ENCODE assay signal across 8 mouse cellular contexts in genomic region chr8:122459990-122460389, GRCm38 (mm10). TPM values are rescaled to one million over a fixed set of nuclear protein-coding genes. Genes with fewer than 3 reads are reported as not detected.
DNase-seq lines count a peak whose midpoint lies in the region; ATAC-seq and TF ChIP-seq lines count a peak whose summit lies in the region.

No protein-coding gene starts in this region.

- TF ChIP-seq POLR2A in small intestine, adult 2 months (IDR thresholded peaks at IDR 0.05; ENCODE audit: low read depth, low read length): no peak

- ATAC-seq in embryonic facial prominence, embryonic 14.5 days (ENCODE audit: low read depth): no peak
- no peak for ATAC-seq in limb, embryonic 12.5 days (ENCODE audit: insufficient number of reproducible peaks, insufficient read depth, low FRiP score, low TSS enrichment, low read depth)

- peaks cover under 1% of the 10 kb centered on the region; the same call in 1 of the 2 replicates for H3K36me3 ChIP-seq in embryonic facial prominence, embryonic 14.5 days (ENCODE audit: control insufficient read depth, insufficient read depth, low read length)
- H3K36me3 ChIP-seq in limb, embryonic 12.5 days: no peaks in the 10 kb centered on the region
- H3K36me3 ChIP-seq in small intestine, adult 2 months (ENCODE audit: control insufficient read depth, insufficient read depth, low read length): no peaks in the 10 kb centered on the region

- H3K4me1 ChIP-seq in embryonic facial prominence, embryonic 14.5 days (ENCODE audit: control insufficient read depth, insufficient read depth, low read length): peaks cover 5% of the 10 kb centered on the region; the same call in 1 of the 2 replicates
- H3K4me1 ChIP-seq in limb, embryonic 12.5 days (replicated peaks): peaks cover 18% of the 10 kb centered on the region
- peaks cover 23% of the 10 kb centered on the region for H3K4me1 ChIP-seq in small intestine, adult 2 months (ENCODE audit: control insufficient read depth, insufficient read depth, insufficient read length, low read length)

- H3K9ac ChIP-seq in embryonic facial prominence, embryonic 14.5 days (ENCODE audit: low read depth, low read length): peak overlapping the region; percentile 40; the same call in 1 of the 2 replicates
- no peak overlapping the region for H3K9ac ChIP-seq in limb, embryonic 12.5 days (replicated peaks)

- no peaks in the 10 kb centered on the region for H3K9me3 ChIP-seq in embryonic facial prominence, embryonic 14.5 days (ENCODE audit: control insufficient read depth, low read length)
- H3K9me3 ChIP-seq in limb, embryonic 12.5 days: no peaks in the 10 kb centered on the region

- intact Hi-C loops in gastrocnemius, postnatal 36 days (cut with DNase I): no loop called here

- WGBS in embryonic facial prominence, embryonic 14.5 days: 27% methylated on average over 6 of the region's 7 CpGs
- 25% methylated on average over 7 of the region's 7 CpGs for WGBS in limb, embryonic 12.5 days
- 21% methylated on average over 7 of the region's 7 CpGs for WGBS in small intestine, adult 2 months

- no peak for TF ChIP-seq CTCF in layer of hippocampus, adult 2 months (conservative IDR thresholded peaks at IDR 0.05)
- TF ChIP-seq CTCF in small intestine, adult 2 months (IDR thresholded peaks at IDR 0.05; ENCODE audit: extremely low read depth, insufficient read length, insufficient replicate concordance, low read depth, low read length): no peak

- DNase-seq in layer of hippocampus, adult 2 months (ENCODE audit: low spot score in 2 of 2): no peak
- no peak for DNase-seq in layer of hippocampus, postnatal 25 days (ENCODE audit: extremely low spot score in 1 of 2, low spot score in 1 of 2)
- DNase-seq in embryonic facial prominence, embryonic 14.5 days (ENCODE audit: low spot score): no peak
- no peak for DNase-seq in gastrocnemius, postnatal 36 days
- DNase-seq in cerebellum, postnatal 10 days: no peak
- DNase-seq in gastrocnemius, adult 8-10 months (ENCODE audit: low spot score in 2 of 2): no peak

- H3K4me3 ChIP-seq in layer of hippocampus, adult 2 months: peak overlapping the region; percentile 46; the same call in 1 of the 2 replicates
- H3K4me3 ChIP-seq in embryonic facial prominence, embryonic 14.5 days (ENCODE audit: low read depth, low read length): peak overlapping the region; percentile 33
- peak overlapping the region; percentile 34 for H3K4me3 ChIP-seq in limb, embryonic 12.5 days (replicated peaks)
- peak overlapping the region; percentile 59 for H3K4me3 ChIP-seq in small intestine, adult 2 months (ENCODE audit: low read depth, low read length)

- peak overlapping the region; percentile 57 for H3K4me2 ChIP-seq in embryonic facial prominence, embryonic 14.5 days (ENCODE audit: low read depth, low read length)
- peak overlapping the region; percentile 62 for H3K4me2 ChIP-seq in limb, embryonic 12.5 days

- no peak overlapping the region for H3K27ac ChIP-seq in layer of hippocampus, adult 2 months
- H3K27ac ChIP-seq in embryonic facial prominence, embryonic 14.5 days (replicated peaks; ENCODE audit: low read depth, low read length): no peak overlapping the region
- H3K27ac ChIP-seq in limb, embryonic 12.5 days: no peak overlapping the region
- H3K27ac ChIP-seq in small intestine, adult 2 months (ENCODE audit: insufficient read depth, low read depth, low read length): no peak overlapping the region

- peaks cover 26% of the 10 kb centered on the region for H3K27me3 ChIP-seq in embryonic facial prominence, embryonic 14.5 days (replicated peaks; ENCODE audit: control insufficient read depth, insufficient read depth, low read length)
- peaks cover 87% of the 10 kb centered on the region for H3K27me3 ChIP-seq in limb, embryonic 12.5 days
- H3K27me3 ChIP-seq in small intestine, adult 2 months (ENCODE audit: control insufficient read depth, insufficient read depth, low read length): peaks cover 4% of the 10 kb centered on the region; the same call in 1 of the 2 replicates

RNA-seq across cellular contexts. Expression of gene Snai3, which starts 0.5 kb away (rescaled TPM):
- total RNA-seq in layer of hippocampus, adult 2 months (2021): not detected
- not detected for total RNA-seq in layer of hippocampus, postnatal 25 days (2021)
- polyA plus RNA-seq in embryonic facial prominence, embryonic 14.5 days (2014; fragmentation: Nextera tagmentation; extraction: Ambion mirVana): 3.1 and 4.2 TPM in 2 replicates
- 0.16 and 0.38 TPM in 2 replicates for polyA plus RNA-seq in limb, embryonic 12.5 days (2016; fragmentation: Nextera tagmentation; extraction: Ambion mirVana)
- 2.2 and 3.4 TPM in 2 replicates for polyA plus RNA-seq in small intestine, adult 2 months (2012; rRNA removed)
- 10 to 100 TPM in 1 of 2 experiments, 1 to 10 TPM in 1; 6.8 to 13.3 TPM for total RNA-seq in gastrocnemius, postnatal 36 days (2021)
- 10 to 100 TPM in 3 of 4 experiments, 1 to 10 TPM in 1; 8.9 to 15.4 (median 13.7) TPM for total RNA-seq in gastrocnemius, adult 8-10 months (2022)

RNA-seq across cellular contexts. Expression of gene Rnf166, which starts 15.9 kb away (rescaled TPM):
- 10 to 100 TPM; 32.7 to 39.5 TPM for total RNA-seq in layer of hippocampus, adult 2 months (2021)
- 10 to 100 TPM; 26.0 to 35.0 TPM for total RNA-seq in layer of hippocampus, postnatal 25 days (2021)
- 40.0 and 40.1 TPM in 2 replicates for polyA plus RNA-seq in embryonic facial prominence, embryonic 14.5 days (2014; fragmentation: Nextera tagmentation; extraction: Ambion mirVana)
- polyA plus RNA-seq in limb, embryonic 12.5 days (2016; fragmentation: Nextera tagmentation; extraction: Ambion mirVana): 45.8 and 46.4 TPM in 2 replicates
- polyA plus RNA-seq in small intestine, adult 2 months (2012; rRNA removed): 35.7 and 44.9 TPM in 2 replicates
- total RNA-seq in gastrocnemius, postnatal 36 days (2021): 10 to 100 TPM; 29.2 to 30.6 TPM
- total RNA-seq in gastrocnemius, adult 8-10 months (2022): 10 to 100 TPM; 29.9 to 37.5 (median 32.4) TPM

RNA-seq across cellular contexts. Expression of gene Ctu2, which starts 16.0 kb away (rescaled TPM):
- 10 to 100 TPM; 22.8 to 23.7 TPM for total RNA-seq in layer of hippocampus, adult 2 months (2021)
- 10 to 100 TPM; 22.1 to 22.2 TPM for total RNA-seq in layer of hippocampus, postnatal 25 days (2021)
- 49.0 and 49.2 TPM in 2 replicates for polyA plus RNA-seq in embryonic facial prominence, embryonic 14.5 days (2014; fragmentation: Nextera tagmentation; extraction: Ambion mirVana)
- 79.5 and 80.5 TPM in 2 replicates for polyA plus RNA-seq in limb, embryonic 12.5 days (2016; fragmentation: Nextera tagmentation; extraction: Ambion mirVana)
- 20.9 and 31.8 TPM in 2 replicates for polyA plus RNA-seq in small intestine, adult 2 months (2012; rRNA removed)
- 1 to 10 TPM; 5.0 to 5.7 TPM for total RNA-seq in gastrocnemius, postnatal 36 days (2021)
- total RNA-seq in gastrocnemius, adult 8-10 months (2022): 1 to 10 TPM; 6.1 to 7.2 (median 6.7) TPM

RNA-seq across cellular contexts. Expression of gene Mvd, which starts 16.8 kb away (rescaled TPM):
- total RNA-seq in layer of hippocampus, adult 2 months (2021): 10 to 100 TPM; 16.7 to 17.6 TPM
- 10 to 100 TPM; 23.1 to 25.2 TPM for total RNA-seq in layer of hippocampus, postnatal 25 days (2021)
- polyA plus RNA-seq in embryonic facial prominence, embryonic 14.5 days (2014; fragmentation: Nextera tagmentation; extraction: Ambion mirVana): 27.1 and 34.4 TPM in 2 replicates
- 40.5 and 48.7 TPM in 2 replicates for polyA plus RNA-seq in limb, embryonic 12.5 days (2016; fragmentation: Nextera tagmentation; extraction: Ambion mirVana)
- polyA plus RNA-seq in small intestine, adult 2 months (2012; rRNA removed): 18.8 and 30.5 TPM in 2 replicates
- 1 to 10 TPM; 3.9 to 4.1 TPM for total RNA-seq in gastrocnemius, postnatal 36 days (2021)
- total RNA-seq in gastrocnemius, adult 8-10 months (2022): 1 to 10 TPM; 3.4 to 5.5 (median 4.8) TPM

RNA-seq across cellular contexts. Expression of gene Cyba, which starts 27.3 kb away (rescaled TPM):
- 10 to 100 TPM in 1 of 2 experiments, 1 to 10 TPM in 1; 10.0 to 10.7 TPM for total RNA-seq in layer of hippocampus, adult 2 months (2021)
- 10 to 100 TPM in 1 of 2 experiments, 1 to 10 TPM in 1; 8.9 to 10.3 TPM for total RNA-seq in layer of hippocampus, postnatal 25 days (2021)
- 160 and 173 TPM in 2 replicates for polyA plus RNA-seq in embryonic facial prominence, embryonic 14.5 days (2014; fragmentation: Nextera tagmentation; extraction: Ambion mirVana)
- 101 and 104 TPM in 2 replicates for polyA plus RNA-seq in limb, embryonic 12.5 days (2016; fragmentation: Nextera tagmentation; extraction: Ambion mirVana)
- 127 and 242 TPM in 2 replicates for polyA plus RNA-seq in small intestine, adult 2 months (2012; rRNA removed)
- 1 to 10 TPM; 7.5 to 7.7 TPM for total RNA-seq in gastrocnemius, postnatal 36 days (2021)
- total RNA-seq in gastrocnemius, adult 8-10 months (2022): 1 to 10 TPM; 3.8 to 8.6 (median 5.7) TPM

Comparison
In these comparisons a context has a peak if more than half of its experiments do, and no peak if none do; other contexts are left out.
1. RNA of gene Snai3, which starts 0.5 kb away (total RNA-seq): 8.9 to 15.4 TPM in gastrocnemius, adult 8-10 months and 6.8 to 13.3 TPM in gastrocnemius, postnatal 36 days; not detected in layer of hippocampus, postnatal 25 days and not detected in layer of hippocampus, adult 2 months; every median in the first group is over 4 times any median in the second.
2. Peak in every context shown above with its lines, with median percentiles within 50 percentile points of each other: H3K4me3 ChIP-seq.